7 mouse cellular contexts compared by ENCODE assay signal in genomic region chr7:29383255-29383654, GRCm38 (mm10).
DNase-seq lines count a peak whose midpoint lies in the region; ATAC-seq and TF ChIP-seq lines count a peak whose summit lies in the region.

No protein-coding gene starts in this region.

- 27% methylated on average over 10 of the region's 10 CpGs for WGBS in intestine, postnatal 0 days
- 33% methylated on average over 10 of the region's 10 CpGs for WGBS in limb, embryonic 12.5 days
- WGBS in midbrain, embryonic 16.5 days, result 25% methylated on average over 10 of the region's 10 CpGs

- no peaks in the 10 kb centered on the region for H3K9me3 ChIP-seq in intestine, postnatal 0 days (ENCODE audit: control insufficient read depth)
- no peaks in the 10 kb centered on the region for H3K9me3 ChIP-seq in limb, embryonic 12.5 days
- H3K9me3 ChIP-seq in midbrain, embryonic 16.5 days (replicated peaks; ENCODE audit: control insufficient read depth, low read length, poor library complexity, severe bottlenecking), result no peaks in the 10 kb centered on the region

- DNase-seq in adrenal gland, adult 2 months, result peak; percentile 81
- DNase-seq in gastrocnemius, postnatal 4 days (ENCODE audit: low spot score in 2 of 2), result peak; percentile 81 to 85
- DNase-seq in spleen, adult 18-20 months, result peak; percentile 49 to 82

- ATAC-seq in intestine, postnatal 0 days, result peak; percentile 56
- 0 out of 2 replicates have a peak, but pooled peaks have one; percentile 40 for ATAC-seq in limb, embryonic 12.5 days (ENCODE audit: insufficient number of reproducible peaks, insufficient read depth, low FRiP score, low TSS enrichment, low read depth)
- ATAC-seq in midbrain, embryonic 16.5 days, result peak; percentile 65

- H3K27ac ChIP-seq in cortical plate, adult 2 months (ENCODE audit: insufficient read depth, low read length), result no peak overlapping the region
- H3K27ac ChIP-seq in intestine, postnatal 0 days (ENCODE audit: low read depth, low read length), result no peak overlapping the region
- no peak overlapping the region for H3K27ac ChIP-seq in limb, embryonic 12.5 days
- no peak overlapping the region for H3K27ac ChIP-seq in midbrain, embryonic 16.5 days (ENCODE audit: low read length)

- TF ChIP-seq CTCF in cortical plate, adult 2 months (IDR thresholded peaks at IDR 0.05; ENCODE audit: extremely low read depth, insufficient read depth, low read length), result peak; percentile 80
- peak; percentile 98 for TF ChIP-seq CTCF in intestine, postnatal 0 days (IDR thresholded peaks at IDR 0.05; ENCODE audit: low read depth)

- no peak overlapping the region for H3K9ac ChIP-seq in intestine, postnatal 0 days (ENCODE audit: low read depth, low read length)
- H3K9ac ChIP-seq in limb, embryonic 12.5 days (replicated peaks), result no peak overlapping the region
- no peak overlapping the region for H3K9ac ChIP-seq in midbrain, embryonic 16.5 days (ENCODE audit: low read depth, low read length)

- peaks cover 84% of the 10 kb centered on the region for H3K36me3 ChIP-seq in intestine, postnatal 0 days (ENCODE audit: control insufficient read depth, insufficient read depth)
- H3K36me3 ChIP-seq in limb, embryonic 12.5 days, result peaks cover 72% of the 10 kb centered on the region
- peaks cover 19% of the 10 kb centered on the region for H3K36me3 ChIP-seq in midbrain, embryonic 16.5 days (ENCODE audit: control insufficient read depth, insufficient read depth, low read length)

- no peak overlapping the region for H3K4me3 ChIP-seq in cortical plate, adult 2 months (ENCODE audit: insufficient read depth, low read length)
- H3K4me3 ChIP-seq in intestine, postnatal 0 days (ENCODE audit: low read depth, low read length), result no peak overlapping the region
- no peak overlapping the region for H3K4me3 ChIP-seq in limb, embryonic 12.5 days (replicated peaks)
- no peak overlapping the region for H3K4me3 ChIP-seq in midbrain, embryonic 16.5 days (ENCODE audit: low read depth, low read length)

- no peaks in the 10 kb centered on the region for H3K27me3 ChIP-seq in intestine, postnatal 0 days (replicated peaks; ENCODE audit: control insufficient read depth, insufficient read depth, low read length)
- H3K27me3 ChIP-seq in limb, embryonic 12.5 days, result no peaks in the 10 kb centered on the region
- no peaks in the 10 kb centered on the region for H3K27me3 ChIP-seq in midbrain, embryonic 16.5 days (ENCODE audit: control insufficient read depth, insufficient read depth, low read depth, low read length)

- H3K4me2 ChIP-seq in intestine, postnatal 0 days (replicated peaks; ENCODE audit: low read depth), result no peak overlapping the region
- no peak overlapping the region for H3K4me2 ChIP-seq in limb, embryonic 12.5 days
- H3K4me2 ChIP-seq in midbrain, embryonic 16.5 days (ENCODE audit: low read length), result no peak overlapping the region

- TF ChIP-seq POLR2A in cortical plate, adult 2 months (IDR thresholded peaks at IDR 0.05; ENCODE audit: extremely low read depth, insufficient read depth, low read length), result no peak

- H3K4me1 ChIP-seq in cortical plate, adult 2 months (ENCODE audit: control insufficient read depth, insufficient read depth, low read length), result no peaks in the 10 kb centered on the region; the same call in 1 of the 2 replicates
- no peaks in the 10 kb centered on the region for H3K4me1 ChIP-seq in intestine, postnatal 0 days (replicated peaks; ENCODE audit: control insufficient read depth, insufficient read depth, low read length)
- H3K4me1 ChIP-seq in limb, embryonic 12.5 days (replicated peaks), result no peaks in the 10 kb centered on the region
- H3K4me1 ChIP-seq in midbrain, embryonic 16.5 days (ENCODE audit: control insufficient read depth, insufficient read depth, low read length), result no peaks in the 10 kb centered on the region
